Mouse (Mus musculus) erythroid progenitor cell, adult 5-6 weeks (primary cell): ENCODE measurements around the gene Adat1. TPM values are rescaled to one million over a fixed set of nuclear protein-coding genes. Genes with fewer than 3 reads are reported as not detected.

Experiments used
- ATAC-seq: replicated peaks from 2 replicates; pipeline ENCODE4 v1.8.0; 2016; ENCODE audit warnings: moderate number of reproducible peaks, mild to moderate bottlenecking, moderate TSS enrichment, inconsistent platforms; ENCODE audit not compliant: poor library complexity, low FRiP score, severe bottlenecking
- total RNA-seq, 2 experiments: library from RNA; stranded (forward) in 1 of 2; stranded (reverse) in 1 of 2; fragments of 150-400 nt in 1 of 2; fragments of 186-747, 209-891 nt in 1 of 2; gene quantifications; 2 replicates each; pipeline versions ENCODE4 v1.2.3 to v1.2.4; 2015 to 2017; ENCODE audit warnings: low replicate concordance in 2 of 2

Gene Adat1
- 0.42 TPM in 1 of 2 replicates, not detected in the other for total RNA-seq (2015; ENCODE audit: low replicate concordance)
- 1.8 TPM in 1 of 2 replicates, not detected in the other for total RNA-seq (2017; ENCODE audit: low replicate concordance)

DNA sequence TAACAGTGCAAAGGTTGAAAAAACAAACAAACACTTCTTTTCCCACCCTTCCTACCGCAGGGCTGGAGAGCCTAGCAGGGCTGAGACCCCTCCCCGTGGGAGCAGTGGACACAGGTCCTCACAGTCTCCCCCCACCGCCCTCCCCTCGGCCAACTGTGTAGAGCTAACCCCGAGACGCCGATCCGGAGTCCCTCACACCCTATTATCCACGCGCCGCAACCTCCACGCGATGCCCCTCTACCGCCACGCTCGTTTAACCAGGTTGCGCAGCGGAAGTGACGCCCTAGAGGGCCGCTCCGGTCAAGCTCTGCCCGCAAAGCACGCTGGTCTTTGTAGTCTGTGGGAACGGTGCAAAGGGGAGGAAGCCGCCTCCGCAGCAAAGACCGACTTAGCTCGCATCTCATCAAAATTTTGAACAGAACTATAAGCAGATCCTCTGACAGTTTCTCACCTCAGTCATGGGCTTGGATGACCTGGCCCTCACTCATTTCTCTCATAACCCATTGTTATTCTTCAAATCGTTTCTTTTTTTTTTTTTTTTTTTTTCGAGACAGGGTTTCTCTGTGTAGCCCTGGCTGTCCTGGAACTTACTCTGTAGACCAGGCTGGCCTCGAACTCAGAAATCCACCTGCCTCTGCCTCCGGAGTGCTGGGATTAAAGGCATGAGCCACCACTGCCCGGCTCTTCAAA lies at the start of gene Adat1:
Adat1 (minus strand) TSS at position 290 of the 690 bp plus-strand sequence.
- peak; percentile 97 for ATAC-seq

- ATAC-seq = no peak
Observed at GRCm38 (mm10) chr8:112037521-112037920, 45.4 kb upstream of the Adat1 start.

GRCm38 (mm10) chr8:112034603-112035002 lies 42.5 kb upstream of the Adat1 start:
- ATAC-seq = peak; percentile 71

GRCm38 (mm10) chr8:112033071-112033470 lies 41.0 kb upstream of the Adat1 start:
- ATAC-seq = no peak

DNA sequence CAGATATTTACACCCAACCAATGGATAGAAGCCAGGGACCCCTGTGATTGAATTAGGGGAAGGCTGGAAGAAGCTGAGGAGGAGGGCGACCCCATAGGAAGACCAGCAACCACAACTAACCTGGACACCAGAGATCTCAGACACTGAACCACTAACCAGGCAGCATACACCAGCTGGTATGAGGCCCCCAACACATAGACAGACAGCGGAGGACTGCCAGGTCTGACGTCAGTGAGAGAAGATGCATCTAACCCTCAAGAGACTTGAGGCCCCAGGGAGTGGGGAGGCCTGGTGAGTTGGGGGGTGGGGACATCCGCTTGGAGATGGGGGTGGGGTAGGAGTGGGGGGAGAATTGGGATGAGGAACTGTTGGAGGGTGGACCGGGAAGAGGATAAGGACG lies 38.6 kb upstream of the Adat1 start:
- ATAC-seq = no peak

- ATAC-seq = no peak
Observed at GRCm38 (mm10) chr8:112029455-112029854, 37.4 kb upstream of the Adat1 start.

GRCm38 (mm10) chr8:112014936-112015335 lies 22.8 kb upstream of the Adat1 start, which contains the start of gene Gm6793:
TSS of gene Gm6793 (minus strand) at chr8:112015036.
- no peak for ATAC-seq

- ATAC-seq = peak; percentile 68
Observed at GRCm38 (mm10) chr8:112011816-112012242, 19.7 kb upstream of the Adat1 start.

DNA sequence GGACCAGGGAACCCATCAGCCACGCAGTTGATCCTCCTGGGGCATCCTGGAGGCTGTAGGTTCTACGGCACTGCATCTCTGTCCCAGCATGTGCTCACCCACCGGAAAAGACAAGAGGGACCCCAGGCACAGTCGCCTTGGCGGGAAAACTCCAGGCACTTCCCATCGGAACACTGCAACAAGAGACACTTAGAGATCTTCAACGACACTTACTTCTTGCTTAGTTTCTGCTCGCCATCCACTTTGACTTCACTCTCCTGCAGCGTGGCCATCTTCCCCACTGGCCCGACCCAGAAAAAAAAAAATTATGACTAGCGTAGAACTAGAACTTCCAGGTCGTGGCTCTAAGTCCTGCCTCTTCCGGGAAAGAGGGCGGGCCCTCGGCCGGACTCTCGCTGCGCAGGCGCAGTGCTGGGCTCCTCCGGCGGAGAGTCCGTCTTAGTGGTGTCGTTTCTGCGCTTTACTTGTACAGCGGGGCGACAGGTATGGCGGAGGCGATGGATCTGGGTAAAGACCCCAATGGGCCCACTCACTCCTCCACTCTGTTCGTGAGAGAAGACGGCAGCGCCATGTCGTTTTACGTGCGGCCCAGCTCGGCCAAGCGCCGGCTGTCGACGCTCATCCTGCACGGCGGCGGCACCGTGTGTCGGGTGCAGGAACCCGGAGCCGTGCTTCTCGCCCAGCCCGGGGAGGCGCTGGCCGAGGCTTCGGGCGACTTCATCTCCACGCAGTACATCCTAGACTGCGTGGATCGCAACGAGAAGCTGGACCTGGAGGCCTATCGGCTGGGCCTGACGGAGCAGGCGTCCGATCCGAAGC lies 19.1 kb upstream of the Adat1 start, which contains the start of the genes Kars and Terf2ip:
Kars (minus strand) TSS at position 327 of the 819 bp plus-strand sequence.
Terf2ip (plus strand) TSS at position 402 of the 819 bp plus-strand sequence.
- ATAC-seq = peak; percentile 93

DNA sequence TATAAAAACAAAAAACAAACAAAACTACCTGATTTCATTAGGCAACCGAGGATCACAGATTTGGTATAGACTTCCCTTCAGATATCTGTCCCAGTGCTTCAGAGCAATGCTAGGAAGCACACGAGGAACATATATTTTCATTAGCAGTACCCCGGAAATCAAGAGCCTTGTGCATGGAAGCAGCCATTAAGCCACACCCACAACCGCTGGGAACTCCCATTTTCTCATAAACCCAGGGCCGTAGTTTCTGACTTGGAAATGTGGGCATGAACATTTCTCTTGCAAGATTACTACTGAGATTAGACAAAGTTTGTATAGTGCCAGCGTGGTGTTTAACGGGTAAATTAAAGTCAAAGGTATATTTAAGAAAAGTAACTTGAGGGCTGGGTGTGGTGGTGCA lies 17.5 kb upstream of the Adat1 start:
- ATAC-seq = no peak

- no peak for ATAC-seq
Observed at GRCm38 (mm10) chr8:112007669-112008068, 15.6 kb upstream of the Adat1 start.

GRCm38 (mm10) chr8:112005601-112006000 lies 13.5 kb upstream of the Adat1 start:
- no peak for ATAC-seq

GRCm38 (mm10) chr8:112004754-112005153 lies 12.7 kb upstream of the Adat1 start:
- ATAC-seq = no peak

GRCm38 (mm10) chr8:111992703-111993039 lies 569 bp upstream of the Adat1 start:
- no peak for ATAC-seq

DNA sequence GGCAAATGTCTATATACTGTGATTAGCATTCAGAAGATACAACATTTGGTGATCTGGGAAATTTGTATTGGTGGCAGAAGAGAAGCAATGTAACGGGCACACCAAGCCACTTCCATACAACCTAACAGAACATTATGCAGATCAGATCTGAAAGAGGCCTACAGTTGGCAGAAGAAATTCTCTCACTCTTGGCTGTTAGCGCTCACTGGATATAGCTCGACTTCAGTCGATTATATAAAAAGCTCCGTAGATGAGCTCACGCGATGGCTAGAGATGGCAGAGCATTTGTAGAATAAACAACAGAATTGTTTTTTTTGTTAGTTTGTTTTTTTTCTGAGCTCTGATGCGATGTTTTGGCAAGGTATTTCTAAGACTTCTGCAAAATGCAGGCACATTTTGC lies 824 bp downstream of the Adat1 start:
- ATAC-seq = no peak

- ATAC-seq = peak; percentile 70
Observed at GRCm38 (mm10) chr8:111989911-111990310, 2.2 kb downstream of the Adat1 start.

DNA sequence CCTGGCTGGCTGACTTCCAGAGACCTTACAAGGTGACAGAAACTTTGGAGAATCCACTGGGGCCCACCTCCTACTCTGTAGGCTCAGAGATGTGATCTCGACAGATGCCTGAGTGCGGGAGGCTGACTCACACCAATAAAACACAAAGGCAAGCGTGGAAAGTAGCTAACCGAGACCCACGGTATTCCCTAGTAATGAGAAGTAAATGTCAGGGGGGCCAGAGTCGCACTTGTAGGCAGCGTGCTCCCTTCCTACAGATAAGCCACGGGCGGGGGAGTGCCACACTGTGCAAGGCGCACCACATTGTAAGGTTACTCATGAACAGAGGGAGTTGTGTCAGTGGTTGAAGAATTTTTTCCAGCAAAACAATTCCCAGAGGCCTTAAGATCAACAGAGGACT lies 7.6 kb downstream of the Adat1 start:
- ATAC-seq = no peak

DNA sequence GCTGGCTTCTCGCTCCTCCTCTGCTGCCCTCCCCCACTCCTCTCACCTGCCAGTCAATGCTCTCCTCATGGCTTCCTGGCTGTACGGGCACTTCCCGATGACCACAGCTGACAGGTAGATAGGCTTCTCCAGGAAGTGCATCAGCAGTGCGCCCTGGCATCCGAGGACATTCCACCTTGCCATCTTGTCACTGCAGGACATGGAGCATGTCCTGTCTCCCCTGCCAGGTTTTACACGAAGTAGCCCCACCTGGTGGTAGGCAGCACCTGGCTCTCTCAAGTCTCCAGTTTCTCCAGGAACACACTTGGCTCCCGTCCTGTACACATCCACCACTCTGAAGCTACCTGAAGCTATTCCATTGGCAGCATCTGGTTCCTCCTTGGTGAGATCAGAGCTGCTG lies 10.0 kb downstream of the Adat1 start:
- ATAC-seq = no peak

DNA sequence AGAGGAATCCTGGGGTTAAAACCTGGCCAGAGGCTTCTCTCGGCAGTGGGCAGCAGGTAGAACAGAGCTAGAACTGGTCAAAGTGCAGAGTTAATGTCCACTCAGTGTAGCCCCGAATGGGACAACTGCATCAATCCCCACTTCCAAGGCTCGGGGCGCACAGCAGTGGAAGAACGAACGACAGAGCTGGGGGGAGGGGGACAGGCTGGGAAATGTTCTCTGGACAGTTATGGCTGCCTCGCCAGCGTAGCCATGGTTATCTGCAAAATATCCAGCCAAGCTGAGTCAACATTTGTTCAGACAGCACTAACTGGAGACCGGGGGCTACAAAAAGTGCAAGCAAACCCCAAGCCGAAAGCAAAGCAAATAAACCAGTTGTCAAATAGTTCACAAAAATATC lies 14.0 kb downstream of the Adat1 start:
- no peak for ATAC-seq

DNA sequence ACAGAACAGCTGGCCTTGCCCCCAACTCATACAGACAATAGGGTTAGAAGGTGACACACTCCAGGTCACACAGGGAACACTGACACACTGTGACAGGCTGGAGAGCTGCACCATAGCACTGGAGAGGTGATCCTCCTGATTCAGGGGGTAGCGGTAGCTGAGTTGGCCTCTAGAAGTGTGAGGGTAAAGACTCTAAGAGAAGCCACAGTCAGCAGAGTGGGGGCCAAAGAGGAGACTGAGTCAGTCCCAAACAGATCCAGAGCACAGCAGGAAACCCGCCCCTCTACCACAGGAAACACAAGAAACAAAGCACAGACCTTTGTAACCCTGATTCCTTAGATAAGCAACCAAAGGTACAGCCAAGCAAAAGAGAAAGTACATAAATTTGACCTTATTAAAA lies 15.8 kb downstream of the Adat1 start:
- ATAC-seq = no peak

DNA sequence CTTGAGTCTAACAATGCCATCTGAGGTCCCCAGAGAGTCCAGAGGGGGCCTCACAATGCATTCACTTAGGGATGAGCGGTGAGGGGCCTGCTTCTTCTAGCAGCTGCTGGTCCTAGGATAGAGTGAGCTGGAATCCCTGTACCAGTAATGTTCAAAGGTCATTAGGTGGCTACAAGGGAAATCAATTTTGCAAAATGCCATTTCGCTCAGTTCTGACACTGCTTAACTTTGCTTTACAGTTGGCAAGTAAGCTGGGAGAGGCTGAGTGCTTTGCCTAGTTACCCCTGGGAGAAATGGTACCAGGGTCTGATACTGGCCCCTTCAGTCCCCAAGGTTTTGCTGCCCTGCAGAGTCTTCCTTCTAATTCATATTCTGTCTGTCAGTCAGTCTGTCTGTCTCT lies 16.4 kb downstream of the Adat1 start:
- no peak for ATAC-seq
